Mouse (Mus musculus) c-Kit-positive CD71-positive TER-119-positive erythroid progenitor cells, embryonic 14.5 days (primary cell): ENCODE data around the gene Pax5.
A peak's percentile ranks its signal among the peaks of the same experiment; 100 is the strongest.

Source experiments
- DNase-seq: peaks from one replicate; pipeline ENCODE4 v3.0.0-alpha.2; 2013; ENCODE audit warnings: low spot score

The Pax5 gene

DNA sequence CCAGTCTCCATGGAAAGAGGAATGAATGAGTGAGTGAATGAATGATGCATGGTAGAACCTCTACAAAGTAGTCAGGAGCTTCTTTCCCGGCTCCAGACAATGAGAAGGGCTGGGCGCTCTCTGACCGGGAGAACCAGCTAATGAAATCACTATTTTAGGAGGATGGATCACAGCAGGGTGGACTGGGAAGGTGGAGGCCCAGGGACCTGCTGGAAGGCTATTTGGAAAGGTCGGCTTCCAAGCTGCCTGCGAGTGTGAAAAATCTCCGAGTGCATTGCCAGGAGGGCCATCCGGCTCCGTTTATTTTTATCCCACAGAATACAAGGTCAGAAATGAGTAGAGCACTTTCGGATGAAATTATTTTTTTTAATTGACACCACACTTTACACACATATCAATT, 112.3 kb downstream of the Pax5 start:
- no peak for DNase-seq

DNA sequence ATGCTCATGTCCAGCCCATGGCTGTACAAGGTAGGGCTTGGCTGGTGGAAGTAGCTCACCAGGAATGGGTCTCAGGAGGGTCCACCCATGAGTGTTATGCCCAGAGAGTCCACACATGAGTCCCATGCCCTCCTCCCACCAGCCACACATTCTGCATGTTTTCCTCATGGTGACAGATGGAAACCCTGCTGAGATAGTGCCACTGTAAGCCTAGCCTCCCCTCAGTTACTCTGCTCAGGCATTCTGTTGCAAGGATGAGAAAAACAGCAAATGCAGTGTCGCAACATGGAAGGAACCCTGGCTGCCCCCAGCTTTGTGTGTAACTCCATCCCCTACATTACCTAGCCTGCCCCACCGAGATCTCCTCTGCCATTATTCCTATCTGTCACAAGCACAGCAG, 117.2 kb downstream of the Pax5 start:
- no peak for DNase-seq

- DNase-seq: no peak
These were observed 127.6 kb downstream of the Pax5 start for GRCm38 (mm10) chr4:44582687-44583086.

GRCm38 (mm10) chr4:44578591-44578990, 131.7 kb downstream of the Pax5 start:
- DNase-seq: peak; percentile 10

DNA sequence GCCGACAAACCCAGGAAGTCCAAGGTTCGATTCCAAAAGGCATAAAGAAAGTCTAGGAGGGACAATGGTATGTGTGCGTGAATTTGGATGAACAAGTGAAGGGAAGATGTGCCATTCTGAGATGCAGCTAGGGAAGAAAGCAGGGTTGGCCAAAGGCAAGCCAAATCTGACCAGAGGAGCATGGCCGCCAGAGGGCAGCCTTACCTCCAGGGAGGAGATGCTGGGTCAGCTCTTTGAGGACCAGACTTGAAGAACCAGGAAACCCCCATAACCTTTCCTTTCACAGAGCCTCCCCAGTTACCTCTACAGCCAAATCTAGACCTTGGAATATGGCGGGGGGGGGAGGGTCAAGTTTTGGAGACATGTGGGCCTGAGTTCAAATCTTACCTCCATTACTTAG, 133.0 kb downstream of the Pax5 start:
- peak; percentile 6 for DNase-seq

DNA sequence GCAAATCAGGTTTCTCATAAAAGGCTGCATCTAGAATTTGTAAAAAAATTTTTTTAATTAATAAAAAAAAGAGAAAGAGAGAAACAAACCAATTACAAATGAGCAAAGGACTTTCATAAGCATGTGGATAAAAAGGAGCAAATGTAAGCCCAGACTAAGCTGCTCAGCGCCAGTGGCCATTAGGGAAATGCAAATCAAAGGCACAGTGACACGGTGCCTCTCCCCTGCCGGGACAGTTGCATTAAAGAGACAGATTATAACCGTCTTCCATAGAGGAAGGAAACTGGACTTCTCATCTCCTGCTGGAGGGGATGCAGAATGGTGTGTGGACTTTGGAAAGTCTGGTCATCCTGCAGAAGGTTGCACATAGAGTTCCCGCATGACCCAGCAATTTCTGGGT, 133.5 kb downstream of the Pax5 start:
- DNase-seq: no peak

- no peak for DNase-seq
These were observed 137.3 kb downstream of the Pax5 start for GRCm38 (mm10) chr4:44573017-44573416.

DNA sequence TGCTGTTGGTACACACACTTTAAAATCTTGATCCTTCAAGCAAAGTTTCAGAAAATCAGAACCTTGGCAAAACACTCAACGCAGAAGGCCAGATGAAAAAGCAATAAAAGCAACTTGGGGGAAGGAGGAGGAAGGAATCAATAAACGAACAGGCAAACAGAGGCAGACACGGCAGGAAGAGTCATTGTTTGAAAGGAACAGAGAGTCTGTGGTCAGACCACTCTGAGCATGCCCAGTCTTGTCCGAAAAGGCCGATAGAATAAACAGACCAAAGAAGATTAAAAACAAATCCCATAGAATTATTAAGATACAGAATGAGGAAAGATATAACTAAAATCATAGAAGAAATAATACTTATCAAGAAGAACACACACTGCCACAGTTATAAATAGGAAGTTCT, 137.9 kb downstream of the Pax5 start:
- no peak for DNase-seq

GRCm38 (mm10) chr4:44569138-44569537, 141.1 kb downstream of the Pax5 start:
- DNase-seq: no peak

- DNase-seq: no peak
These were observed 141.6 kb downstream of the Pax5 start for GRCm38 (mm10) chr4:44568666-44569065.

GRCm38 (mm10) chr4:44566401-44566800, 143.9 kb downstream of the Pax5 start:
- DNase-seq: no peak

DNA sequence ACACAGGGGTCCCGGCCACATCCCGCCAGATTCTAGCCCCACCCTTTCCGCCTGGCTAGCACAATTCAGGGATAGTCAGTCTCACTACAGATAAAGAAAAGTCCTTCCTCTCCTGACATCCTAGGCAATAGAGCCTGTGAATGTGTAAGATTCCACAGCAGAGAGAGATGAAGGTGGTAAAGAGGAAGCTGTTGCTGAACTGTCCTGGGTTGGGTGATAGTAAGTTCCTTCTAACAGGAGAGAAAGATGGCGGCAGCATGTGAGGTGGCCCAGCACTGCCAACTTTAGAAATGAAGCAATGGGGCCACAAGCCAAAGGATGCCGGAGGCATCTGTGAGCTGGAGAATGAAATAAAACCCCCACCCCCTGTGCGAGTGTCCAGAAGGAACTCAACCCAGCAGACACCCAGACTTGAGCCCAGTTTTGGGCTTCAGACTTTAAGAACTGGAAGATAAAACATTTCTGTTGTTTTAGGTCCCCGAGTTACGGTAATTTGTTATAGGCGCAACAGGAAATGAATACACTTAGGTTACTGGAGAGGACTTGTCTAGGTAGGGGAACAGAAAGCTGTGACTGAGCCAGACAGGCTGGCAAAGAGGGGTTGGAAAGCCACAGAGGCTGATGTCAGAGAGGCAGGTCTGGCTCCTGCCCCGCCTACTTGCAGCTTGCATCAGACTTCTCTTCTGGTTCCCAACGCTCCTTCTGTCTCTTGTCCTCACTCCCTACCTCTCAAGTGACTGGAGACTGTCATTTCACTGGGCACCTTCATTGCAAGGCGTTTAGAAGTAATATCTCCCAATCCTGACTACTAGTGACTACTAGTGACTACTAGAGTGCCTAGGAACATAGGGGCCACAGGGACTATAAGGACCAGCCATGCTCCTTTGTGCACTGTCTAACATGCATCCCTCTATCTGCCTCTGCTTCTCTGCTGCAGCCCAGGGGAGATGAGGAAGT, 144.9 kb downstream of the Pax5 start:
- DNase-seq: no peak

- DNase-seq: peak; percentile 48
These were observed 145.7 kb downstream of the Pax5 start for GRCm38 (mm10) chr4:44564602-44565001.

- DNase-seq: no peak
These were observed 149.3 kb downstream of the Pax5 start for GRCm38 (mm10) chr4:44560956-44561355.

- DNase-seq: no peak
These were observed 151.7 kb downstream of the Pax5 start for GRCm38 (mm10) chr4:44558564-44558955.

DNA sequence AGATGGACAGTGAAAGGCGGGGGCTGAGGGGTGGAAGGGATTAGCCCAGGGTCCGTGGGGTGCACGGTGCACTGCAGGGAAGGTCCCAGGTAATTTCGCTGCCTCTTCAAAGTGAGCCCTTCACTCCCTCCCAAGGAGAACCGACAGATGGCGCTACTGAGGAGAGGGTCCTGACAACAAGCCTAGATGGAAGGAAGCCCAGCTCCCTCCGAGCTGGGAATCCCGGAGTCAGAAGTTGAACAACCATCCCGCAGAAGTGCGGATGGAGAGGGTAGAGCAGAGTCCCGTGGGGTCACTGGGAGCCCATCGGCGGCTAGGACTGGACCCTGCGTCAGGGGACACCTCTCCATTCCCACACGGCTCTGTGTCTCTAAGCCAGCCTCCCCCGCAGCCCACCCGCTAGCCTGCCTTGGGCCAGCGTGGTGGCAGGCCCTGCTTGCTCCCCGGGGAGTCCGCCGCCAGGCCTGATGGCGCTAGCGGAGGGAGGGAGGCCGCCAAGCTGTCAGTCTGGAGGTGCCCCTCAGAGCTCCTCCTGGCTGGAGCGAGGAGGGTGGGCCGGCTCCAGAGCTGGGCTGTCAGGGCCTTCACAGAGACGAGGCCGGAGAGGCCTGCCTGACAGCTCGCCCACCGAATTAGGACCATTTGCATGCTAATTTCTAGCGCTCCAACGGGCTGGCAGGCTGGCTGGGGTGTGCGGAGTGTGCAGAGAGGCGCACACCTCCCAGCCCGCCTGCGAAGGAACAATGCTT, 152.3 kb downstream of the Pax5 start:
- DNase-seq: no peak

- DNase-seq: no peak
These were observed 153.6 kb downstream of the Pax5 start for GRCm38 (mm10) chr4:44556586-44557281.

DNA sequence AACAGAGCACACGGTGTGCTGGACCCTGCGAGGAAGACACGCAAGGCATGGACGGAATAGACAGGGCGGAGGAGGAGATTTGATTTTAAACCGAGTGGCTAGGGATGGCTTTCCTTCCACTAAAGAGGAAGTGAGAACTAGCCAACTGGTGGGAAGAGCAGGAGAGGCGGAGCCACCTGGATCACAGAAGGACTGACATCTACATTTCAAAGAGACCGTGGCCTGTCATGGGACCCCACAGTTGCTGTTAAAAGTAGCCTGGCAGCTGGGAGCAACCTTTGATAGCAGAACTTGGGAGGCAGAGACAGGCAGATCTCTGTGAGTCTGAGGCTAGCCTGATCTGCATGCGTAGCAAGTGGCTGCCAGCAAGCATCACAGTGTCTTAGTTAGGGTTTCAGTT, 154.7 kb downstream of the Pax5 start:
- DNase-seq: no peak

DNA sequence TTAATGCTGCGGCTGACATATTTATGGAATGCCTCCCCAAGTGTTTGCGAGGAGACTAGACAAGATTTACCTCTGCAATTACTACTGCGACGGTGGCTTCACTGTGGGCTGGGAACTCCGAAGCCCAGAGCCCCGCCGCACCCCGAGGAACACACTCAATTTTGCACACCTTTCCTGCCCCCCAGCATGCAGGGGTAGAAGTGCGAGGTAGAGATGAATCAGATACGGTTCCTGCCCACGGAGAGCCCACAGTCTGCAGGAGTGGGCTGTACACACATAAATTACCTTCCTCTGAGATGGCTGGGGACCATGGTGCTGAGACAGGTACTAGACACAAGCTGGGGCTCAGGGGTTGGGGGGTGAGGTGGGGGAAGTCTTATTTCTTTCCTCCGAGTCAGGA, 158.8 kb downstream of the Pax5 start:
- no peak for DNase-seq

GRCm38 (mm10) chr4:44549029-44549428, 161.3 kb downstream of the Pax5 start:
- no peak for DNase-seq

DNA sequence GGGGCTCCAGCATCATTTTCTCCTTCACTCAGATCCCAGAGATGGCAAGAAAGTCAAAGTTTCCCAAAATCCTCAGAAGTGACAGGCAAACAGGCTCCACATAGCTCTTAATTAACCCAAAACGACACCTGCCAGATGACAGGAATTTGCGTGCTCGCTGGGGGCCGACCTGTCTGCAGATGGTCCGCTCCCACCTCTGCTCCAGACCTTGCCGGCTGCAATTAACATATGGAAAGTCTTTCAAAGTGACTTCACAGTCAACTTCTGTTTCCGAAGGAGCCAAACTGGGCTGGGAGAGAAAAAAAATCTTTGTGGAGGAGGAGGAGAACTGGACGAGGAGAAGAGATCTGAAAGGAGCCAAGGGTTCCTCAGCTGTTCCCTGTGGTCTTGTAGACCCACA, 164.6 kb downstream of the Pax5 start:
- DNase-seq: no peak

- peak; percentile 59 for DNase-seq
These were observed 165.8 kb downstream of the Pax5 start for GRCm38 (mm10) chr4:44544495-44544894.

DNA sequence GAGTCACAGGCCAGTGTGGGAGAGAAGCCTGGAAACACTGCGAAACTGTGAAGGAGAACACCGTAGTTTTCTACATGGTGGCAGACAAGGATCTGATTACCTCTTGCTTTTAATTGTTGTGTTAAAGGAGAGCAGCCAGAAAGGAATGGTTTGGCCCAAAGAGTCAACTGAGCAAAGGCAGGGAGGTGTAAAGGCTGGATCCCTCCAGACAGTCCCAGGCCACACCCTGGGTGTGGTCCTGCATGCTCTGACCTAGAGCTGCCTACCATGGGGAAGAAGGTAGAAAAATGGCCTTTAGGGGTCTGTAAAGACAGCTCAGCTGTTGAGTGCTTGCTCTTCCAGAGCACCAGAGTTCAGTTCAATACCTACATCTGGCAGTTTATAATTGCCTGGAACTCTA, 166.4 kb downstream of the Pax5 start:
- no peak for DNase-seq
